Mouse (Mus musculus) spleen, adult 2 months (tissue): ENCODE results near the gene Slc8b1. TPM values are rescaled to one million over a fixed set of nuclear protein-coding genes. Genes with fewer than 3 reads are reported as not detected.

ENCODE experiments used
- DNase-seq, 2 experiments: peaks; one replicate each; pipeline versions ENCODE4 v3.0.0 to v3.0.0-alpha.2; 2012 to 2021; ENCODE audit warnings: low spot score in 2 of 2, low read depth in 1 of 2
- H3K27ac ChIP-seq: fragments of 200-500 bp; 2 replicates; pipeline ENCODE4 v1.5.1; 2012; ENCODE audit warnings: low read length, inconsistent platforms; ENCODE audit not compliant: insufficient read depth
- H3K27me3 ChIP-seq: fragments of 200-500 bp; 2 replicates; pipeline ENCODE4 v1.6.1; 2012; ENCODE audit warnings: mild to moderate bottlenecking, moderate library complexity, low read length, inconsistent platforms; ENCODE audit not compliant: control insufficient read depth, insufficient read depth
- H3K36me3 ChIP-seq: fragments of 200-500 bp; 2 replicates; pipeline ENCODE4 v1.6.1; 2012; ENCODE audit warnings: mild to moderate bottlenecking, low read length, inconsistent platforms; ENCODE audit not compliant: control insufficient read depth, insufficient read depth
- H3K4me1 ChIP-seq: fragments of 200-500 bp; 2 replicates; pipeline ENCODE4 v1.6.1; 2011; ENCODE audit warnings: inconsistent platforms; ENCODE audit not compliant: control insufficient read depth, insufficient read depth, insufficient read length
- H3K4me3 ChIP-seq: fragments of 200-500 bp; 2 replicates; pipeline ENCODE4 v1.5.1; 2011; ENCODE audit warnings: mild to moderate bottlenecking, inconsistent platforms; ENCODE audit not compliant: insufficient read depth, insufficient read length; ENCODE audit errors: extremely low read depth
- CTCF ChIP-seq: fragments of 200-500 bp; IDR thresholded peaks from 2 replicates; pipeline ENCODE4 v1.5.1; 2011; ENCODE audit warnings: mild to moderate bottlenecking, inconsistent platforms; ENCODE audit not compliant: insufficient read depth, insufficient read length, insufficient replicate concordance; ENCODE audit errors: extremely low read depth
- POLR2A ChIP-seq: fragments of 200-500 bp; IDR thresholded peaks from 2 replicates; pipeline ENCODE4 v1.6.1; 2011; ENCODE audit warnings: low read depth, low read length, inconsistent platforms
- WGBS: fragments of 180-500 bp; shearing (Covaris S2); methylation state at CpG from one replicate; pipeline ENCODE4 v1.1.7; 2018; 5-methylcytosine and 5-hydroxymethylcytosine counted together
- polyA plus RNA-seq: library from polyadenylated mRNA; depleted of rRNA; stranded (reverse); fragments of >200 nt; gene quantifications from 2 replicates; pipeline ENCODE4 v1.2.3, GENCODE M21; 2012

Slc8b1 gene
- polyA plus RNA-seq, 1 experiment, result 52.0 TPM

GRCm38 (mm10) chr5:120517552-120517951, 6.6 kb downstream of the Slc8b1 start:
- no peaks in the 10 kb centered on the region; the same call in 1 of the 2 replicates for H3K4me1 ChIP-seq
- no peak for DNase-seq

GRCm38 (mm10) chr5:120522649-120523048, 11.7 kb downstream of the Slc8b1 start:
- Histone ChIP-seq H3K27me3 (no peaks in the 10 kb centered on the region), H3K36me3 (peaks cover 10% of the 10 kb centered on the region), H3K4me1 (peaks cover 4% of the 10 kb centered on the region; the same call in 1 of the 2 replicates), H3K27ac (no peak overlapping the region), H3K4me3 (no peak overlapping the region)
- WGBS, result 88% methylated on average over 3 of the region's 3 CpGs
- TF ChIP-seq CTCF (peak; percentile 59; the same call in 1 of the 2 replicates), POLR2A (no peak)
- peak in 1 of 2 experiments; percentile 50 for DNase-seq

More at GRCm38 (mm10) chr5:120517552-120517951, 6.6 kb downstream of the Slc8b1 start:
- no peak for TF ChIP-seq CTCF
- no peak for TF ChIP-seq POLR2A
- Histone ChIP-seq H3K4me3 (no peak overlapping the region), H3K27ac (peak overlapping the region; percentile 63), H3K36me3 (peaks cover 6% of the 10 kb centered on the region; the same call in 1 of the 2 replicates), H3K27me3 (no peaks in the 10 kb centered on the region)
- 65% methylated on average over 9 of the region's 9 CpGs for WGBS

- WGBS, result 88% methylated on average over 2 of the region's 2 CpGs
- no peaks in the 10 kb centered on the region for H3K27me3 ChIP-seq
- H3K36me3 ChIP-seq, result peaks cover 12% of the 10 kb centered on the region
- H3K4me1 ChIP-seq, result peaks cover 4% of the 10 kb centered on the region; the same call in 1 of the 2 replicates
- no peak overlapping the region for H3K4me3 ChIP-seq
- no peak overlapping the region for H3K27ac ChIP-seq
- DNase-seq, result no peak
- TF ChIP-seq POLR2A, result no peak
- TF ChIP-seq CTCF, result no peak
Measured at GRCm38 (mm10) chr5:120524736-120525135, 13.8 kb downstream of the Slc8b1 start.

DNA sequence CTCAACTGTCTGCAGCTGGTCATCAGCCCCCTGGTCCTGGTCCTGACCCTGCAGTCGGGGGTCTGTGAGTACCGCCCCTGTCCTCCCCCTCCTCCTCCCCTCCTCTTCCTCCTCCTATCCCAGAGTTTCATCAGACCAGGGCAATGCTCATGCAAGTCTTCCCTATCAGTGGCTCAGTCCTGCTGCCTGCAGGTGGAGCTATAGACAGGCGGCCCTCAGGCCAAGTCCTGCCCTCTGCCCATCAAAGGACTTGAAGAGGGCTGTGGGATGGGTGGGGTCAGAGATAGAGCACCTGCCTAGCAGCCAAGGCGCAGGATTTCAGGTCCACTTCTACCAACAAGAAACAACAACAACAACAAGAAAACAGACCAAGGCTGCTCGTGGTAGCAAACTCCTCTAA, 14.8 kb downstream of the Slc8b1 start:
- Histone ChIP-seq H3K4me3 (no peak overlapping the region), H3K27me3 (no peaks in the 10 kb centered on the region), H3K4me1 (peaks cover 4% of the 10 kb centered on the region; the same call in 1 of the 2 replicates), H3K36me3 (peaks cover 9% of the 10 kb centered on the region), H3K27ac (no peak overlapping the region)
- 64% methylated on average over 5 of the region's 5 CpGs for WGBS
- no peak for TF ChIP-seq POLR2A
- peak; percentile 52; the same call in 1 of the 2 replicates for TF ChIP-seq CTCF
- DNase-seq, result no peak

DNA sequence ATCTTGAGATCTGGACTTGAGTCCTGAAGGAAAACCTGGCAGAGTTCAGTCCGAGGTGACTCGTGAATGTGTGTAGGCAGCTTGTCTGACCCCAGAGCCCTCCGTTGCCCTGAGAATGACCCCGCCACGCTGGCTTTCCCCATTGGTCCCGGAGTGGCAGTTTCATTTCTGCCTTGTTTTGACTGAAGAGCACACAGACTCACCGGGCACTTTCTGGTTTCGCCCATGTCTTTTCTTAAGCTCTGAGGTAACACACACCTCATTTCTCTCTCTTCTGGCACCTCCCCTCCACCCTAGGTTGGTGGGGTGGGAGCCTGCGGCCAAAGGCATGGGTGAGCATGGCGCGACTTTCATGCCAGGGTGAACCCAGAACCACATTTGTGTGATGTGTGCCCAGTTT, 15.3 kb downstream of the Slc8b1 start:
- WGBS, result 27% methylated on average over 11 of the region's 11 CpGs
- no peak for DNase-seq
- Histone ChIP-seq H3K27me3 (no peaks in the 10 kb centered on the region), H3K36me3 (peaks cover 9% of the 10 kb centered on the region), H3K4me3 (no peak overlapping the region), H3K27ac (peak overlapping the region; percentile 62), H3K4me1 (peaks cover 4% of the 10 kb centered on the region; the same call in 1 of the 2 replicates)
- no peak for TF ChIP-seq POLR2A
- TF ChIP-seq CTCF, result no peak

- H3K4me3 ChIP-seq, result no peak overlapping the region
- H3K36me3 ChIP-seq, result peaks cover 6% of the 10 kb centered on the region
- no peaks in the 10 kb centered on the region for H3K27me3 ChIP-seq
- H3K4me1 ChIP-seq, result peaks cover 4% of the 10 kb centered on the region; the same call in 1 of the 2 replicates
- TF ChIP-seq POLR2A (no peak), CTCF (no peak)
- H3K27ac ChIP-seq, result no peak overlapping the region
- WGBS, result 17% methylated on average over 20 of the region's 20 CpGs
- DNase-seq, result no peak
Measured at GRCm38 (mm10) chr5:120527296-120527964, 16.5 kb downstream of the Slc8b1 start.

GRCm38 (mm10) chr5:120531631-120532030, 20.7 kb downstream of the Slc8b1 start:
- H3K27me3 ChIP-seq, result no peaks in the 10 kb centered on the region
- H3K36me3 ChIP-seq, result peaks cover 5% of the 10 kb centered on the region
- whole genome bisulfite sequencing, result 89% methylated on average over 8 of the region's 8 CpGs
- TF ChIP-seq CTCF, result no peak
- TF ChIP-seq POLR2A, result no peak
- H3K4me3 ChIP-seq, result no peak overlapping the region
- H3K27ac ChIP-seq, result no peak overlapping the region
- H3K4me1 ChIP-seq, result peaks cover under 1% of the 10 kb centered on the region; the same call in 1 of the 2 replicates
- no peak for DNase-seq
